Mouse (Mus musculus): ENCODE measurements at regions not wholly inside any gene's neighbourhood (a gene's known extent, or its start where the extent isn't known, plus 50 kb on each side); places are given as distances from the start of the nearest gene placed in this dataset.

DNA sequence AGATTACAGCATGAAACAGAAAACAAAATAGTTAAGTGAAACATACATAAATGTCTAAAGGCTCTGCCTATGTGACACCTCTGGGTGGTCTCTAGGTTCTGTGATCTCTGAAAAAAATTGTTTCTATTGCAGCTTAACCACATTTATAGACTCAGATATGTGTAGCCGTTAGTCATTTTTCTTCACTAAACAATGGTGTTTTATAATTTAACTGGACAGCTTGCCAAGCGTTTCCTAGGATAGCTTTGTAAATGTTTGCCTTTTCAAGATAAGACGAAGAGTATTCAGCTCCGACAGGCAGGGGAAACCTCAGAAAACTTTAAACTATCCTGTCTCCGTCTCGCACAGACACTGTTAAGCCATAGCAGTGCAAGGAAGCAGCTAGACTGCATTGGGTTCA lies 98.3 kb downstream of the Klhl6 start:
- no peak for TF ChIP-seq CTCF (IDR thresholded peaks at IDR 0.05; ENCODE audit: low read depth)
- no peak for TF ChIP-seq EP300 (IDR thresholded peaks at IDR 0.05; ENCODE audit: low read depth)

Data from heart, postnatal 0 days (tissue).